Comparison of ENCODE assay signal across 27 mouse cellular contexts in genomic region chr3:131967288-131967687, GRCm38 (mm10).
DNase-seq lines count a peak whose midpoint lies in the region; ATAC-seq and TF ChIP-seq lines count a peak whose summit lies in the region.
"Had no signal": no experiment of that assay in that cellular context is flagged by ENCODE, and none has a peak within 500 bp of the region (broad histone marks: within the 10 kb centered on the region; RNA-seq: fewer than 3 reads in every experiment).

No protein-coding gene starts in this region.

- H3K9me3 ChIP-seq in heart, embryonic 13.5 days = no peaks in the 10 kb centered on the region
- no peaks in the 10 kb centered on the region for H3K9me3 ChIP-seq in limb, embryonic 10.5 days (replicated peaks)
- no peaks in the 10 kb centered on the region for H3K9me3 ChIP-seq in kidney, embryonic 14.5 days (ENCODE audit: control insufficient read depth, low read length)
- no peaks in the 10 kb centered on the region for H3K9me3 ChIP-seq in midbrain, embryonic 14.5 days (ENCODE audit: control insufficient read depth, low read length)
- H3K9me3 ChIP-seq: heart, embryonic 15.5 days; kidney, embryonic 15.5 days; neural tube, embryonic 12.5 days had no signal

- no peaks in the 10 kb centered on the region for H3K36me3 ChIP-seq in heart, embryonic 13.5 days
- H3K36me3 ChIP-seq in C2C12 (ENCODE audit: control insufficient read depth, insufficient read depth) = no peaks in the 10 kb centered on the region
- H3K36me3 ChIP-seq in limb, embryonic 10.5 days = no peaks in the 10 kb centered on the region
- no peaks in the 10 kb centered on the region for H3K36me3 ChIP-seq in kidney, embryonic 14.5 days (ENCODE audit: control insufficient read depth, insufficient read depth, low read length)
- no peaks in the 10 kb centered on the region for H3K36me3 ChIP-seq in midbrain, embryonic 14.5 days (ENCODE audit: control insufficient read depth, insufficient read depth, low read length)
- H3K36me3 ChIP-seq: heart, embryonic 15.5 days; kidney, embryonic 15.5 days; liver, embryonic 13.5 days; neural tube, embryonic 12.5 days had no signal

- H3ac ChIP-seq in C2C12 (ENCODE audit: control insufficient read depth, insufficient read length, low read depth) = peak overlapping the region; percentile 24

- no peaks in the 10 kb centered on the region for H3K27me3 ChIP-seq in heart, embryonic 13.5 days (replicated peaks)
- no peaks in the 10 kb centered on the region for H3K27me3 ChIP-seq in C2C12 (ENCODE audit: control insufficient read depth, insufficient read depth, insufficient read length)
- H3K27me3 ChIP-seq in limb, embryonic 10.5 days (ENCODE audit: low read depth, poor library complexity, severe bottlenecking) = no peaks in the 10 kb centered on the region
- no peaks in the 10 kb centered on the region for H3K27me3 ChIP-seq in kidney, embryonic 14.5 days (ENCODE audit: control insufficient read depth, insufficient read depth, low read length)
- no peaks in the 10 kb centered on the region for H3K27me3 ChIP-seq in midbrain, embryonic 14.5 days (ENCODE audit: control insufficient read depth, insufficient read depth, low read length)
- H3K27me3 ChIP-seq: heart, embryonic 15.5 days; kidney, embryonic 15.5 days; liver, embryonic 13.5 days; megakaryocyte, embryonic 14.5 days; neural tube, embryonic 12.5 days had no signal

- 37% methylated on average over 11 of the region's 11 CpGs for WGBS in heart, embryonic 13.5 days
- 59% methylated on average over 11 of the region's 11 CpGs for WGBS in limb, embryonic 10.5 days
- WGBS in kidney, embryonic 14.5 days = 78% methylated on average over 11 of the region's 11 CpGs
- 89% methylated on average over 11 of the region's 11 CpGs for WGBS in midbrain, embryonic 14.5 days

- H3K9ac ChIP-seq in heart, embryonic 13.5 days = no peak overlapping the region
- H3K9ac ChIP-seq in kidney, embryonic 14.5 days (ENCODE audit: low read depth, low read length) = no peak overlapping the region
- H3K9ac ChIP-seq in midbrain, embryonic 14.5 days (replicated peaks; ENCODE audit: low read length) = no peak overlapping the region
- H3K9ac ChIP-seq: forebrain, postnatal 0 days; heart, embryonic 15.5 days; hindbrain, embryonic 14.5 days; kidney, embryonic 15.5 days; liver, embryonic 13.5 days; neural tube, embryonic 12.5 days had no signal

- ATAC-seq in heart, embryonic 13.5 days (ENCODE audit: extremely low read depth, insufficient number of reproducible peaks, low FRiP score, low TSS enrichment) = no peak
- no peak for ATAC-seq in kidney, embryonic 14.5 days (ENCODE audit: low FRiP score, low TSS enrichment)
- ATAC-seq in midbrain, embryonic 14.5 days (ENCODE audit: low FRiP score, low TSS enrichment) = no peak
- ATAC-seq: forebrain, postnatal 0 days; lung, postnatal 0 days; midbrain, embryonic 16.5 days had no signal

- no peak for DNase-seq in heart, postnatal 14 days
- peak; percentile 39 for DNase-seq in 3134 (ENCODE audit: extremely low read depth, insufficient read length, low spot score)
- DNase-seq in limb, embryonic 10.5 days (ENCODE audit: low spot score) = peak; percentile 42
- no peak for DNase-seq in midbrain, embryonic 14.5 days
- DNase-seq in right cerebral cortex, postnatal 10 days (ENCODE audit: low spot score in 2 of 2) = no peak
- DNase-seq: adrenal gland, adult 8-10 months; cerebellum, adult 2 months; cerebellum, postnatal 25 days; forebrain, postnatal 0 days; gastrocnemius, postnatal 10 days; kidney, adult 11 months; kidney, postnatal 25 days; liver, embryonic 13.5 days; lung, adult 18-20 months; lung, postnatal 4 days; right cerebral cortex, adult 18-20 months had no signal

- 0 out of 2 replicates have a peak overlapping the region, but pooled peaks have one; percentile 16 for H3K4me2 ChIP-seq in heart, embryonic 13.5 days
- no peak overlapping the region for H3K4me2 ChIP-seq in kidney, embryonic 14.5 days (replicated peaks; ENCODE audit: low read depth, low read length)
- no peak overlapping the region for H3K4me2 ChIP-seq in midbrain, embryonic 14.5 days (ENCODE audit: low read length)
- H3K4me2 ChIP-seq: heart, embryonic 15.5 days; hindbrain, embryonic 14.5 days; kidney, embryonic 15.5 days; liver, embryonic 13.5 days; neural tube, embryonic 12.5 days had no signal

- peaks cover 13% of the 10 kb centered on the region for H3K4me1 ChIP-seq in heart, embryonic 13.5 days
- peaks cover 34% of the 10 kb centered on the region for H3K4me1 ChIP-seq in limb, embryonic 10.5 days
- H3K4me1 ChIP-seq in kidney, embryonic 14.5 days (ENCODE audit: control insufficient read depth, insufficient read depth, low read length) = no peaks in the 10 kb centered on the region
- no peaks in the 10 kb centered on the region for H3K4me1 ChIP-seq in midbrain, embryonic 14.5 days (ENCODE audit: control insufficient read depth, insufficient read depth, low read length)
- H3K4me1 ChIP-seq: kidney, embryonic 15.5 days; liver, embryonic 13.5 days; megakaryocyte, embryonic 14.5 days; neural tube, embryonic 12.5 days had no signal

- no peak overlapping the region for H3K27ac ChIP-seq in heart, embryonic 13.5 days (replicated peaks)
- no peak overlapping the region for H3K27ac ChIP-seq in limb, embryonic 10.5 days
- no peak overlapping the region for H3K27ac ChIP-seq in kidney, embryonic 14.5 days (ENCODE audit: low read depth, low read length)
- no peak overlapping the region for H3K27ac ChIP-seq in midbrain, embryonic 14.5 days (replicated peaks; ENCODE audit: low read depth, low read length)
- H3K27ac ChIP-seq: heart, embryonic 15.5 days; hindbrain, embryonic 14.5 days; kidney, embryonic 15.5 days; liver, embryonic 13.5 days; neural tube, embryonic 12.5 days had no signal

- intact Hi-C loops in heart, postnatal 14 days (cut with DNase I) = no loop called here

- no peaks in the 10 kb centered on the region for H3K79me2 ChIP-seq in C2C12 (ENCODE audit: control insufficient read depth, insufficient read depth)

- TF ChIP-seq CTCF in C2C12 (IDR thresholded peaks at IDR 0.05; ENCODE audit: control insufficient read depth, insufficient read depth, insufficient read length) = no peak

- no peaks in the 10 kb centered on the region for H3K79me3 ChIP-seq in C2C12 (ENCODE audit: low read depth)

- no peak overlapping the region for H3K4me3 ChIP-seq in heart, embryonic 13.5 days
- H3K4me3 ChIP-seq in C2C12 (ENCODE audit: insufficient read depth, poor library complexity, severe bottlenecking) = no peak overlapping the region
- H3K4me3 ChIP-seq in limb, embryonic 10.5 days = no peak overlapping the region
- no peak overlapping the region for H3K4me3 ChIP-seq in kidney, embryonic 14.5 days (ENCODE audit: low read length)
- H3K4me3 ChIP-seq in midbrain, embryonic 14.5 days (replicated peaks; ENCODE audit: low read depth, low read length) = no peak overlapping the region
- H3K4me3 ChIP-seq: erythroblast, embryonic 14.5 days; heart, embryonic 15.5 days; kidney, embryonic 15.5 days; liver, embryonic 13.5 days; megakaryocyte, embryonic 14.5 days; neural tube, embryonic 12.5 days had no signal

TF ChIP-seq in C2C12, 6 proteins besides CTCF, POLR2A, EP300 and RAD21:
- TF ChIP-seq MYOD1 (IDR thresholded peaks at IDR 0.05; ENCODE audit: control insufficient read depth, insufficient read length, low read depth) (peak; percentile 50), MYOG (IDR thresholded peaks at IDR 0.05; ENCODE audit: control insufficient read depth, extremely low read depth, insufficient read length) (no peak)

Comparison
In these comparisons a context has a peak if more than half of its experiments do, and no peak if none do; other contexts are left out.
1. DNase-seq: peak in 3134 (single experiment) and limb, embryonic 10.5 days (single experiment); none in heart, postnatal 14 days (0 of 2), midbrain, embryonic 14.5 days (single experiment) and right cerebral cortex, postnatal 10 days (0 of 2).